Mouse (Mus musculus): Measurements from ENCODE around the gene Pitpnb. TPM values are rescaled to one million over a fixed set of nuclear protein-coding genes. Genes with fewer than 3 reads are reported as not detected.

The Pitpnb gene
- 93.9 and 96.9 TPM in 2 replicates for polyA plus RNA-seq (2015; fragmentation: Nextera tagmentation; extraction: Ambion mirVana)

GRCm38 (mm10) chr5:111330417-111331098, at the start of gene Pitpnb:
Gene Pitpnb, plus strand, starts transcription at chr5:111330763.
- Histone ChIP-seq H3K27ac (ENCODE audit: low read depth, low read length) (peak within 1 kb of the TSS; percentile 88), H3K4me2 (ENCODE audit: low read length) (peak within 1 kb of the TSS; percentile 75), H3K9ac (ENCODE audit: low read depth, low read length) (peak within 1 kb of the TSS; percentile 81), H3K27me3 (replicated peaks; ENCODE audit: control insufficient read depth, insufficient read depth, low read length) (no peaks in the 10 kb centered on the region), H3K4me3 (ENCODE audit: low read length) (peak within 1 kb of the TSS; percentile 85), H3K4me1 (ENCODE audit: control insufficient read depth, insufficient read depth, low read depth, low read length) (peaks cover 11% of the 10 kb centered on the region), H3K9me3 (ENCODE audit: control insufficient read depth, low read length) (0 out of 2 replicates have a peak, but pooled peaks cover 1% of the 10 kb centered on the region), H3K36me3 (ENCODE audit: control insufficient read depth, insufficient read depth, low read length) (no peaks in the 10 kb centered on the region)
- peak; percentile 99 for ATAC-seq
- under 1% methylated on average over 67 of the region's 78 CpGs for WGBS

- ATAC-seq, result no peak
- Histone ChIP-seq H3K27ac (ENCODE audit: low read depth, low read length) (no peak overlapping the region), H3K27me3 (replicated peaks; ENCODE audit: control insufficient read depth, insufficient read depth, low read length) (no peaks in the 10 kb centered on the region), H3K9me3 (ENCODE audit: control insufficient read depth, low read length) (no peaks in the 10 kb centered on the region), H3K36me3 (ENCODE audit: control insufficient read depth, insufficient read depth, low read length) (peaks cover 35% of the 10 kb centered on the region), H3K4me2 (ENCODE audit: low read length) (no peak overlapping the region), H3K4me3 (ENCODE audit: low read length) (no peak overlapping the region), H3K4me1 (ENCODE audit: control insufficient read depth, insufficient read depth, low read depth, low read length) (no peaks in the 10 kb centered on the region), H3K9ac (ENCODE audit: low read depth, low read length) (no peak overlapping the region)
- WGBS, result 86% methylated on average over 19 of the region's 19 CpGs
Measured at GRCm38 (mm10) chr5:111284420-111285175, 46.0 kb upstream of the Pitpnb start.

GRCm38 (mm10) chr5:111287571-111287970, 43.0 kb upstream of the Pitpnb start:
- no peaks in the 10 kb centered on the region for H3K27me3 ChIP-seq (replicated peaks; ENCODE audit: control insufficient read depth, insufficient read depth, low read length)
- peaks cover 3% of the 10 kb centered on the region; the same call in 1 of the 2 replicates for H3K4me1 ChIP-seq (ENCODE audit: control insufficient read depth, insufficient read depth, low read depth, low read length)
- no peak overlapping the region for H3K9ac ChIP-seq (ENCODE audit: low read depth, low read length)
- 66% methylated on average over 5 of the region's 5 CpGs for WGBS
- peaks cover 23% of the 10 kb centered on the region for H3K36me3 ChIP-seq (ENCODE audit: control insufficient read depth, insufficient read depth, low read length)
- no peak for ATAC-seq
- no peak overlapping the region for H3K4me2 ChIP-seq (ENCODE audit: low read length)
- H3K4me3 ChIP-seq (ENCODE audit: low read length), result no peak overlapping the region
- no peaks in the 10 kb centered on the region for H3K9me3 ChIP-seq (ENCODE audit: control insufficient read depth, low read length)
- no peak overlapping the region for H3K27ac ChIP-seq (ENCODE audit: low read depth, low read length)

GRCm38 (mm10) chr5:111288486-111288885, 42.1 kb upstream of the Pitpnb start:
- Histone ChIP-seq H3K27me3 (replicated peaks; ENCODE audit: control insufficient read depth, insufficient read depth, low read length) (no peaks in the 10 kb centered on the region), H3K36me3 (ENCODE audit: control insufficient read depth, insufficient read depth, low read length) (peaks cover 20% of the 10 kb centered on the region), H3K27ac (ENCODE audit: low read depth, low read length) (no peak overlapping the region), H3K4me3 (ENCODE audit: low read length) (no peak overlapping the region), H3K4me1 (ENCODE audit: control insufficient read depth, insufficient read depth, low read depth, low read length) (peaks cover 3% of the 10 kb centered on the region; the same call in 1 of the 2 replicates), H3K9me3 (ENCODE audit: control insufficient read depth, low read length) (no peaks in the 10 kb centered on the region), H3K9ac (ENCODE audit: low read depth, low read length) (no peak overlapping the region), H3K4me2 (ENCODE audit: low read length) (no peak overlapping the region)
- ATAC-seq, result no peak
- WGBS, result 88% methylated on average over 11 of the region's 11 CpGs

GRCm38 (mm10) chr5:111290071-111290470, 40.5 kb upstream of the Pitpnb start:
- Histone ChIP-seq H3K4me3 (ENCODE audit: low read length) (no peak overlapping the region), H3K27me3 (replicated peaks; ENCODE audit: control insufficient read depth, insufficient read depth, low read length) (no peaks in the 10 kb centered on the region), H3K36me3 (ENCODE audit: control insufficient read depth, insufficient read depth, low read length) (peaks cover 12% of the 10 kb centered on the region), H3K4me1 (ENCODE audit: control insufficient read depth, insufficient read depth, low read depth, low read length) (peaks cover 3% of the 10 kb centered on the region; the same call in 1 of the 2 replicates), H3K4me2 (ENCODE audit: low read length) (no peak overlapping the region), H3K9ac (ENCODE audit: low read depth, low read length) (no peak overlapping the region), H3K9me3 (ENCODE audit: control insufficient read depth, low read length) (no peaks in the 10 kb centered on the region), H3K27ac (ENCODE audit: low read depth, low read length) (no peak overlapping the region; the same call in 1 of the 2 replicates)
- no peak for ATAC-seq
- 54% methylated on average over 11 of the region's 11 CpGs for WGBS

GRCm38 (mm10) chr5:111291639-111292038, 38.9 kb upstream of the Pitpnb start:
- Histone ChIP-seq H3K27me3 (replicated peaks; ENCODE audit: control insufficient read depth, insufficient read depth, low read length) (no peaks in the 10 kb centered on the region), H3K4me3 (ENCODE audit: low read length) (no peak overlapping the region), H3K36me3 (ENCODE audit: control insufficient read depth, insufficient read depth, low read length) (peaks cover under 1% of the 10 kb centered on the region; the same call in 1 of the 2 replicates), H3K9ac (ENCODE audit: low read depth, low read length) (no peak overlapping the region), H3K9me3 (ENCODE audit: control insufficient read depth, low read length) (no peaks in the 10 kb centered on the region), H3K4me2 (ENCODE audit: low read length) (peak overlapping the region; percentile 27; the same call in 1 of the 2 replicates), H3K4me1 (ENCODE audit: control insufficient read depth, insufficient read depth, low read depth, low read length) (peaks cover 3% of the 10 kb centered on the region; the same call in 1 of the 2 replicates), H3K27ac (ENCODE audit: low read depth, low read length) (peak overlapping the region; percentile 55)
- WGBS, result 57% methylated on average over 10 of the region's 10 CpGs
- ATAC-seq, result peak; percentile 90

- no peaks in the 10 kb centered on the region for H3K4me1 ChIP-seq (ENCODE audit: control insufficient read depth, insufficient read depth, low read depth, low read length)
- ATAC-seq, result no peak
- no peak overlapping the region for H3K4me2 ChIP-seq (ENCODE audit: low read length)
- 74% methylated on average over 5 of the region's 5 CpGs for WGBS
- H3K9ac ChIP-seq (ENCODE audit: low read depth, low read length), result no peak overlapping the region
- no peaks in the 10 kb centered on the region for H3K36me3 ChIP-seq (ENCODE audit: control insufficient read depth, insufficient read depth, low read length)
- no peak overlapping the region for H3K4me3 ChIP-seq (ENCODE audit: low read length)
- no peaks in the 10 kb centered on the region for H3K27me3 ChIP-seq (replicated peaks; ENCODE audit: control insufficient read depth, insufficient read depth, low read length)
- no peaks in the 10 kb centered on the region for H3K9me3 ChIP-seq (ENCODE audit: control insufficient read depth, low read length)
- no peak overlapping the region for H3K27ac ChIP-seq (ENCODE audit: low read depth, low read length)
Measured at GRCm38 (mm10) chr5:111297801-111298200, 32.8 kb upstream of the Pitpnb start.

GRCm38 (mm10) chr5:111298706-111299105, 31.9 kb upstream of the Pitpnb start:
- no peaks in the 10 kb centered on the region for H3K27me3 ChIP-seq (replicated peaks; ENCODE audit: control insufficient read depth, insufficient read depth, low read length)
- WGBS, result 45% methylated on average over 7 of the region's 7 CpGs
- no peaks in the 10 kb centered on the region for H3K4me1 ChIP-seq (ENCODE audit: control insufficient read depth, insufficient read depth, low read depth, low read length)
- no peaks in the 10 kb centered on the region for H3K9me3 ChIP-seq (ENCODE audit: control insufficient read depth, low read length)
- no peak overlapping the region for H3K9ac ChIP-seq (ENCODE audit: low read depth, low read length)
- no peak for ATAC-seq
- H3K4me2 ChIP-seq (ENCODE audit: low read length), result no peak overlapping the region
- H3K27ac ChIP-seq (ENCODE audit: low read depth, low read length), result no peak overlapping the region
- no peak overlapping the region for H3K4me3 ChIP-seq (ENCODE audit: low read length)
- H3K36me3 ChIP-seq (ENCODE audit: control insufficient read depth, insufficient read depth, low read length), result no peaks in the 10 kb centered on the region

GRCm38 (mm10) chr5:111300776-111301175, 29.8 kb upstream of the Pitpnb start:
- Histone ChIP-seq H3K4me3 (ENCODE audit: low read length) (no peak overlapping the region), H3K4me1 (ENCODE audit: control insufficient read depth, insufficient read depth, low read depth, low read length) (no peaks in the 10 kb centered on the region), H3K27me3 (replicated peaks; ENCODE audit: control insufficient read depth, insufficient read depth, low read length) (no peaks in the 10 kb centered on the region), H3K4me2 (ENCODE audit: low read length) (no peak overlapping the region), H3K27ac (ENCODE audit: low read depth, low read length) (no peak overlapping the region), H3K9ac (ENCODE audit: low read depth, low read length) (no peak overlapping the region), H3K36me3 (ENCODE audit: control insufficient read depth, insufficient read depth, low read length) (no peaks in the 10 kb centered on the region), H3K9me3 (ENCODE audit: control insufficient read depth, low read length) (no peaks in the 10 kb centered on the region)
- WGBS, result 60% methylated on average over 8 of the region's 8 CpGs
- no peak for ATAC-seq
